Mouse (Mus musculus): ENCODE measurements at regions not wholly inside any gene's neighbourhood (a gene's known extent, or its start where the extent isn't known, plus 50 kb on each side); places are given as distances from the start of the nearest gene placed in this dataset.

DNA sequence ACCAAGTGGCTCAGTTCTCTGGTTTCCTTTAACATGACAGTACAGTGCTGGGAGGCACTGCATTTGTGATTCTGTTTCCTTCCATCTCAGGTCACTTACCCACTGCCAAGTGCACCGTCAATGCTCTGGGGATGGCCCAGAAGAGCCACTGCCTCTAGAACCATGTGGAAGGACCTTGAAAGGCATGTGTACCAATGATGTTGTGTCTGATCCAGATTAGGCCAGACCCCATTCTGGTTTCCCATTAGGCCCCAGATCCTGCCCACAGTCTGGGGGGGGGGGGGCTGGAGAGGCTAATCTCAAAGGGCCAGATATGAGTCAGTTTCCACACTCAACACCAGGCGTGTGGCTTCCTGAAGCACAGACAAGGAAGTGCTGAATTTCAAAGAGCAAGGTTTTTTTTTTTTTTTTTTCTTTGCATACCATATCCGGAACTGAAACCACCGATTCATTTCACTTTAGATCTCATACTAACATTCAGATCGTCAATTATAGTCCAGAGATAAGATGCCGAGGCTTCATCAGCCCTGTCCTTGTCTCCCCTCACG lies 162.6 kb upstream of the Bcl6 start:
- DNase-seq (ENCODE audit: low read depth in 1 of 2, low spot score in 2 of 2) = no peak

DNA sequence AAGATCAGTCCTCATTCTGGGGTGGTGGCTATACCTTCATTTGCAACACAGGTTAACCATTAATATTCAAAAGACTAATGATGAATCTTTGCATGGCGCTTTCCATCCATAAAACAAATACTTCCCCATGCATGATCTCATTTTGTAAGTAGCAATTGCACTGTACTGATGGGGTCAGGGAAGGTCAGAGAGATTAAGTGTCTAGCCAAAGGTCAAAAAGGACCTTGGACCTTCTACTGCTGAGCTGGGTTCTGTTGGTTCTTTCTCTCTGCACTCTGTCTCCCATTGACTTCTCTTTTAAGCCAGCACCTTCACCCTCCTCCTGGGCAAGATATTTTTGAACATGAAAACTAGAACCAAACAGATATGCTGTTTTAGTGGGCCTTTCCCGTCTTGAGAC lies 161.9 kb upstream of the Bcl6 start:
- DNase-seq (ENCODE audit: low read depth in 1 of 2, low spot score in 2 of 2) = no peak

- no peak for DNase-seq (ENCODE audit: low read depth in 1 of 2, low spot score in 2 of 2)
These were observed 160.8 kb upstream of the Bcl6 start for GRCm38 (mm10) chr16:24149441-24149840.

DNA sequence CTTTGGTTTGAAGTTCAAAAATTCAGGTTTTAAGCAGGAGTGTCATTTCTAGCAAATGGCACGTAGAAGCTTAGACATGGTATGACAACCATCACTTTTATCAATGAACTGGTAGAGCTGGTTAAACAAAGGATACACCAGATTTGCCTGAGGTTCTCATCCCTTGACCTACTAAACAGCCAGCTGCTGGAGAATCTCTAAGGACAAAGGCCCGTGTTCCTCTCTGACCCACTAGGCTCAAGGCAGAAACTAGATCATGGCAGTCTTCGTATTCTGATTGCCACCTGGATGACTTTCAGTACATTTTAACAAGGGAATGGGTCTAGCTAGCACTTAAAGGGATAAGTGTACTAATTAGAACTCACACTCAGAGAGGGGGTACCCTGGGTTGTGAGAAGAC lies 155.2 kb upstream of the Bcl6 start:
- DNase-seq (ENCODE audit: low read depth in 1 of 2, low spot score in 2 of 2) = no peak

DNA sequence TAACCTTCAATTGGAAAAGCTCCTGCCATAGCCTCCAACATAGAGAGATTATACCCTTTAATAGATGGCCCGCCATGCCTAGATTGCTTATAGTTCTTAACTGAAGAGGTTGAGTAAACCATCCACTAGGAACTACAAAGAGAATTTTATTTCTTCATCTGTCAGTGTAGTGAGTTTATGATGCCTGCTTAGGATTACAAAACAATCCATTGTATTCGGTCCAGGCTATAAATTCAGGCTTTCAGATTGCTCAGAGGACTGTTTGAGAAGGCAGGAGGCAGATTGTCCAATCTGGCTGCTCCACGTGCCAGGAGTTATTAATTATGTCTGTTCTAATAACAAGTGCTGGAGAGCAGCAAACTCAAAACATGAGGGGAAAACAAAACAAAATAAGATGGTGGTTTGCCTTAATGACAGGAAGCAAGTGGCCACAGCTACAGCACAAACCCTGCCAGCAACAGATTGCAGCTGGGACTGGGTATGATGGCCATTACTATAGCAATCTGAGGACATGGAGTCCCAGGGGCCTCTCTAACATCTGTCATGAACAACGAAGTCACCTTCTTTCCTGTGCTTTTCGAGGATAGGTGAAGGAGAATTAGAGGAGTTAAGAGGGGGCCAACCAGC lies 154.4 kb upstream of the Bcl6 start:
- no peak for DNase-seq (ENCODE audit: low read depth in 1 of 2, low spot score in 2 of 2)

DNA sequence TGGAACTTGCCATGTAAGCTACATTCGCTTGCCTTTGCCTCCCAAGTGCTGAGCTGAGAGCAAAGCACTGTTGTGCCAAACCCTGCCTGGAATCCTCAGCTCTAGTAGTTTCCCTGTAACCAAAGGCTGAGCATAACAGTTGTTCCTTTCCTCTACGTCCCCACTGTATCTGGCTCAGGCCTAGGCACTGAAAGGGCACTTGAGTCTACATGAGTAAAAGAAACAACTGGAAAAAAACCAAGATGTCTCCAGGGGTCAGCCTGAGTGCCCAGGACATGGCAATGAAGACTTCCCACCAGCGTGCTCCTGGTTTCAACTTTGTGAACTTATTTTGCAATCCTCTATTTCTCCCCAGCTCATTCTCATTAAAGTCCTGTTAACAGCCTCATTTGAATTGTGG lies 150.5 kb upstream of the Bcl6 start:
- DNase-seq (ENCODE audit: low read depth in 1 of 2, low spot score in 2 of 2) = no peak

- DNase-seq (ENCODE audit: low read depth in 1 of 2, low spot score in 2 of 2) = no peak
These were observed 148.8 kb upstream of the Bcl6 start for GRCm38 (mm10) chr16:24137266-24138033.

GRCm38 (mm10) chr16:24136483-24137148 lies 148.0 kb upstream of the Bcl6 start:
- DNase-seq (ENCODE audit: low read depth in 1 of 2, low spot score in 2 of 2) = no peak

DNA sequence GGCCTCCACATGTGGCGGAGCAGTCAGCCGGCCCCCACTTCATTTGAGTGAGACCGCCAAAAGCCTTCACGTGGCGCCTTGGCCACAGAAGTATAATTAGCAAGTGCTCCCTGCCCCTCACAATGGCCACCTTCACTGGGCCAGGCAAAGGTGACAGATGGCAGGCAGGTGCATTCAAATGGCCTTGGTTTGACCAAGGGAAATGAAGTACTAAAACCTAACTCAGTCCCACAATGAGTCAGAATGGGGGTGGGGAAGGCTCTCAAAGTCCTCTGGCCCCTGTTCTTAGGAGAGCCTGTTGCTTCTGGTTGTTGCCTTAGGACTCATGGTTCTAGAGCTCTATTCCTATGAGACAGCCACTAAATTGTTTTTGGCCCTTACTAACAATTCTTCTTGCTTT lies 147.2 kb upstream of the Bcl6 start:
- no peak for DNase-seq (ENCODE audit: low read depth in 1 of 2, low spot score in 2 of 2)

DNA sequence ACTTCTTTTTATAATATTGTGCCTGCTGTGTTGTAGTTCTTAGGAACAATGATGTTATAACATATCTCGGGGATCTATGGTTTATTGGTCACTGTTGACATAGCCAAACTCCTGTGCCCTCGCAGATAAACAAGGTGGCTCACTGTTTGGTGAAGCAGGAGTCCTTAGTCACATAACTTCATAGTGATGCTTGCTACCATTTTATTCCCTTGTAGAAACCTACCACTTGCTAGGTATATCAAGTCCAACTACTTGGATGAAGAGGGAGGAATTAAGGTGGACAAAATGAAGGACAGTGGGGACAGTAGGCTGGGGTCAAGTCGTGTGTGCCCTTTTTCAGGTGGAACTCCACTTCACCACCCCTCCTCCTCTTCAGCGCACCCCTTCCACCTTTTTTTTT lies 146.7 kb upstream of the Bcl6 start:
- no peak for DNase-seq (ENCODE audit: low read depth in 1 of 2, low spot score in 2 of 2)

GRCm38 (mm10) chr16:24134486-24135050 lies 145.9 kb upstream of the Bcl6 start:
- DNase-seq (ENCODE audit: low read depth in 1 of 2, low spot score in 2 of 2) = no peak

DNA sequence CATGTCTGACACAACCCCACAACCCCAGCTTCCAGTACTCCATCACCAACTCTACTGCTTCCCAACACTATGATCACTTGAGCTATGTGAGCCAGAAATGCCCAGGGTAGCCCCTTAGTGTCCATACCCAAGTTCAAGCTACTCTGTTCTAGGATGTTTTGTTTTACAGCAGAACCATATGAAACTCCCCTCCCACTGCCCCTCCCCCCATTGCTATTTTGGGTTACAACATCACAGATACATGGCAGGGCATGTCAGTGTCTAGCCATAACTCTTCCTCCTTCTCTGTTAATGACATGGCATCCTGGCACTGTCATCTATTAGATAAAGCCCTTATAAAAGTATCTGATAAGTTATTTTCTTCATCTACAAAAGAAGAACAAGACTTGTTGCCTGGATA lies 142.0 kb upstream of the Bcl6 start:
- DNase-seq (ENCODE audit: low read depth in 1 of 2, low spot score in 2 of 2) = no peak

- no peak for DNase-seq (ENCODE audit: low read depth in 1 of 2, low spot score in 2 of 2)
These were observed 141.0 kb upstream of the Bcl6 start for GRCm38 (mm10) chr16:24129701-24130100.

GRCm38 (mm10) chr16:24128566-24128965 lies 139.9 kb upstream of the Bcl6 start:
- no peak for DNase-seq (ENCODE audit: low read depth in 1 of 2, low spot score in 2 of 2)

DNA sequence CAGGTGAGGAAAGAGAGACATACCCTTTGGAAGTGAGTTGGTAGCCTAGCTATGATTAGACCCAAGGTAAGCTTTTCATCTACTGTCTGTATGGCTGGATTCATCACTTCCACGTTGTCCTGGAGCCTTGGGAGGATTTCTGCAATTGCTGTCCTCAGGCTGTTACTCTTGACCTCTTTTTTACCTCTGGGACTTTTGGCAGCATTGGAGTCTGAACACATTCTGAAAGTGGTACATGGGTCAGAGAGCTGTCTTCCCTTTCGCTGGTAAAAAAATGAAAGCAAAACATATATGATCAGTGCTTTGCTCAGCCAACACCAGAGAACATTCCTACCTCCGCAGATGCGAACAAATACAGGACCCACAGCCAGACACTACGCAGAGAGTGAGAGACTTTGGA lies 136.1 kb upstream of the Bcl6 start:
- DNase-seq (ENCODE audit: low read depth in 1 of 2, low spot score in 2 of 2) = no peak

- DNase-seq (ENCODE audit: low read depth in 1 of 2, low spot score in 2 of 2) = no peak
These were observed 135.4 kb upstream of the Bcl6 start for GRCm38 (mm10) chr16:24124083-24124482.

DNA sequence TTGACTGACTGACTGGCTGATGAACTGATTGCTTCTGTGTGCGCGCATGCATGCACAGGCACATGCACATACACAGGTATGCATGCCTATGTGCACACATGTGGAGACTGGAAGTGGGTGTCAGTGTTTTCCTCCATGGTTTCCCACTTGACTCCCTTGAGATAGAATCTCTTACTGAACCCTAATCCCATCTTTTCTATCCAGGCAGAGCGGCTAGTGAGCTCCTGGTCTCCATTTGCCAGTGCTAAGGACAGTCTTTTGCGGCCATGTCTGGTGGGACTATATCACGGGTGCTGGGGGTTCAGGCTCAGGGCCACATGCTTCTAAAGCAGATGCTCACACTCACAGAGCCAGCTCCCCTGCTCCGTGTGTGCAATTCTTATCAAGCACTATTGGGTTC lies 133.0 kb upstream of the Bcl6 start:
- DNase-seq (ENCODE audit: low read depth in 1 of 2, low spot score in 2 of 2) = no peak

GRCm38 (mm10) chr16:24120836-24121235 lies 132.2 kb upstream of the Bcl6 start:
- DNase-seq (ENCODE audit: low read depth in 1 of 2, low spot score in 2 of 2) = no peak

GRCm38 (mm10) chr16:24118487-24118886 lies 129.8 kb upstream of the Bcl6 start:
- DNase-seq (ENCODE audit: low read depth in 1 of 2, low spot score in 2 of 2) = no peak

GRCm38 (mm10) chr16:24102854-24103690 lies 114.4 kb upstream of the Bcl6 start:
- peak; percentile 18 to 41 for DNase-seq (ENCODE audit: low read depth in 1 of 2, low spot score in 2 of 2)

DNA sequence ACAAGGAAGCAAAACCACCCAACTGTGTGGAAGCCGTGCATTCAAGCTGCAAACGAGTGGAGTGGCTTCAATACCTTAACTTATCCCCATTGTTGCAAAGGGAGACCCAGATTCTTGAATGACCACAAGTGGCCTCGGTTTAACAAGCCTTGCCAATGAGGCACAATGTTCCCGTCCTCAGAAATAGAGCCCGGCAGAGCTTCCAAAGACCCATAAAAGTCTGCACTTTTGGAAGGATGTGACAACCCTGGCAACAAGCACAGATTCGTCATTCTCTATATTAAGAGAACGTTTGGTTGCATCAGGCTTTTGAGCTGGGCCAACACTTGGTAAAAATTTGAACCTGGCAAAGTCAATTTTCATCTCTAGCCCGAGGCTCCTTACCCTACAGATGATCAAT lies 108.9 kb upstream of the Bcl6 start:
- DNase-seq (ENCODE audit: low read depth in 1 of 2, low spot score in 2 of 2) = no peak

All from monocyte, adult 2 months (primary cell).